Mouse (Mus musculus): ENCODE measurements around the gene Mrpl12.

DNA sequence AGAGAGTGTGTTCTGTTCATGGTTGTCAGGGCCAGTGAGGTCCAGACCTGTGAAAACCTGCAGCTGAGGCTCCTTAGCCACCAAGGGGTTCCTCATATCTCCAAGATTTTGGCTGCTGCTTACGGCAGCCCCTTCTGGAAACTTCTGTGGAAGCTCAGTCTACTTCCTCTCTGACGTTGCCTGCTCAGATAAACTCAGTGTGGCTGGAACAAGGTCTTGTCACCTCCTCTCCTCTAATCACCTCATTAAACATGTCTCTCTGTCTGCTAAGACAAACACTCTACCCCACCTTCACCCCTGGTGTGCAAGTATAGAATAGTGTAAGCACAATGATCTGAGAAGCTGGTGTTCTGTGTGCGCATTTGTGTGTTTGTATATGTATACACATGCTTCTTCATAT is 38.9 kb upstream of the Mrpl12 start:
- TF ChIP-seq CTCF (IDR thresholded peaks at IDR 0.05; ENCODE audit: borderline replicate concordance, insufficient read depth, low read length) (no peak), POLR2A (IDR thresholded peaks at IDR 0.05; ENCODE audit: low read depth, low read length) (no peak)

Measured in embryonic fibroblast, embryonic 13.5 days (primary cell).